Mouse (Mus musculus): Measurements from ENCODE around the gene Adh1. TPM values are rescaled to one million over a fixed set of nuclear protein-coding genes. Genes with fewer than 3 reads are reported as not detected.

Adh1 gene
- polyA plus RNA-seq, 1 experiment: 0.11 TPM

GRCm38 (mm10) chr3:138273080-138273479 is 12.3 kb downstream of the Adh1 start:
- H3K4me1 ChIP-seq: no peaks in the 10 kb centered on the region
- no peak overlapping the region for H3K4me3 ChIP-seq (replicated peaks)
- no peaks in the 10 kb centered on the region for H3K9me3 ChIP-seq
- TF ChIP-seq GATA1 (IDR thresholded peaks at IDR 0.05; ENCODE audit: borderline replicate concordance, low read length) (no peak), FLI1 (IDR thresholded peaks at IDR 0.05; ENCODE audit: low read length) (no peak)
- no peaks in the 10 kb centered on the region for H3K36me3 ChIP-seq (replicated peaks; ENCODE audit: low read length)
- no peaks in the 10 kb centered on the region for H3K27me3 ChIP-seq (replicated peaks)

- H3K4me1 ChIP-seq: no peaks in the 10 kb centered on the region
- H3K36me3 ChIP-seq (replicated peaks; ENCODE audit: low read length): no peaks in the 10 kb centered on the region
- no peaks in the 10 kb centered on the region for H3K9me3 ChIP-seq
- TF ChIP-seq FLI1 (IDR thresholded peaks at IDR 0.05; ENCODE audit: low read length) (no peak), GATA1 (IDR thresholded peaks at IDR 0.05; ENCODE audit: borderline replicate concordance, low read length) (no peak)
- H3K4me3 ChIP-seq (replicated peaks): no peak overlapping the region
- H3K27me3 ChIP-seq (replicated peaks): no peaks in the 10 kb centered on the region
Observed at GRCm38 (mm10) chr3:138275100-138275499, 14.3 kb downstream of the Adh1 start.

DNA sequence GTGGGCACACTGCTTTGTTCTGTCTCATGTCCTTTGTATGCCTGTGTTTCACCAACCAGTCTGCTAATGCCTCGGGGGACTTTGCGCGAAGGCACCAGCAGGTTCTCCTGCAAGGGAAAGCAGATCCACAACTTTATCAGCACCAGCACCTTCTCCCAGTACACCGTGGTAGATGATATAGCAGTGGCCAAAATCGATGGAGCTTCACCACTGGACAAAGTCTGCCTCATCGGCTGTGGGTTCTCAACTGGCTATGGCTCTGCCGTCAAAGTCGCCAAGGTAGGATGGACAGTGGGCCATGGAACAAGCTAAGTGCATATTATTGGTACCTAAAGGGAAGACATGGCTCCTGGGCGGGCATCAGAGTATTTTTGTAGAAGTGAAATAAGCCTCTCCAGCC is 21.8 kb downstream of the Adh1 start:
- H3K9me3 ChIP-seq: 0 out of 2 replicates have a peak, but pooled peaks cover 4% of the 10 kb centered on the region
- H3K4me3 ChIP-seq (replicated peaks): no peak overlapping the region
- TF ChIP-seq FLI1 (IDR thresholded peaks at IDR 0.05; ENCODE audit: low read length) (no peak), GATA1 (IDR thresholded peaks at IDR 0.05; ENCODE audit: borderline replicate concordance, low read length) (no peak)
- H3K36me3 ChIP-seq (replicated peaks; ENCODE audit: low read length): no peaks in the 10 kb centered on the region
- H3K4me1 ChIP-seq: no peaks in the 10 kb centered on the region
- peaks cover 3% of the 10 kb centered on the region for H3K27me3 ChIP-seq (replicated peaks)

DNA sequence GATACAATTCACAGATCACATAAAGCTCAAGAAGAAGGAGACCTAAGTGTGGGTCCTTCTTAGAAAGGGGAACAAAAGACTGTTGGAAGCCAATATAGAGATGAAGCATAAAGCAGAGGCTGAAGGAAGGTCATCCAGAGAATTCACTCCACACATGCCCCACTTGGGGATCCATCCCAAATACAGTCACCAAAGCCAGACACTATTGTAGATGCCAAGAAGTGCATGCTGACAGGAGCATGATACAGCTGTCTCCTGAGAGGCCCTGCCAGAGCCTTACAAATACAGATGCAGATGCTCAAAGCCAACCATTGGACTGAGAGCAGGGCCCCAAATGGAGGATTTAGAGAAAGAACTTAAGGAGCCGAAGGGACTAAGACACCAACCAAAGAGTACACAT is 23.0 kb downstream of the Adh1 start:
- Histone ChIP-seq H3K4me3 (replicated peaks) (no peak overlapping the region), H3K36me3 (replicated peaks; ENCODE audit: low read length) (no peaks in the 10 kb centered on the region), H3K9me3 (0 out of 2 replicates have a peak, but pooled peaks cover 4% of the 10 kb centered on the region), H3K27me3 (replicated peaks) (peaks cover 3% of the 10 kb centered on the region), H3K4me1 (no peaks in the 10 kb centered on the region)
- TF ChIP-seq GATA1 (IDR thresholded peaks at IDR 0.05; ENCODE audit: borderline replicate concordance, low read length): no peak
- no peak for TF ChIP-seq FLI1 (IDR thresholded peaks at IDR 0.05; ENCODE audit: low read length)

- TF ChIP-seq GATA1 (IDR thresholded peaks at IDR 0.05; ENCODE audit: borderline replicate concordance, low read length) (no peak), FLI1 (IDR thresholded peaks at IDR 0.05; ENCODE audit: low read length) (no peak)
- no peaks in the 10 kb centered on the region for H3K4me1 ChIP-seq
- 0 out of 2 replicates have a peak, but pooled peaks cover 4% of the 10 kb centered on the region for H3K9me3 ChIP-seq
- no peak overlapping the region for H3K4me3 ChIP-seq (replicated peaks)
- H3K36me3 ChIP-seq (replicated peaks; ENCODE audit: low read length): no peaks in the 10 kb centered on the region
- peaks cover 3% of the 10 kb centered on the region for H3K27me3 ChIP-seq (replicated peaks)
Observed at GRCm38 (mm10) chr3:138285986-138286385, 25.2 kb downstream of the Adh1 start.

GRCm38 (mm10) chr3:138287686-138288085 is 26.9 kb downstream of the Adh1 start:
- Histone ChIP-seq H3K27me3 (replicated peaks) (no peaks in the 10 kb centered on the region), H3K36me3 (replicated peaks; ENCODE audit: low read length) (no peaks in the 10 kb centered on the region), H3K4me3 (replicated peaks) (no peak overlapping the region), H3K9me3 (0 out of 2 replicates have a peak, but pooled peaks cover 4% of the 10 kb centered on the region), H3K4me1 (no peaks in the 10 kb centered on the region)
- no peak for TF ChIP-seq FLI1 (IDR thresholded peaks at IDR 0.05; ENCODE audit: low read length)

DNA sequence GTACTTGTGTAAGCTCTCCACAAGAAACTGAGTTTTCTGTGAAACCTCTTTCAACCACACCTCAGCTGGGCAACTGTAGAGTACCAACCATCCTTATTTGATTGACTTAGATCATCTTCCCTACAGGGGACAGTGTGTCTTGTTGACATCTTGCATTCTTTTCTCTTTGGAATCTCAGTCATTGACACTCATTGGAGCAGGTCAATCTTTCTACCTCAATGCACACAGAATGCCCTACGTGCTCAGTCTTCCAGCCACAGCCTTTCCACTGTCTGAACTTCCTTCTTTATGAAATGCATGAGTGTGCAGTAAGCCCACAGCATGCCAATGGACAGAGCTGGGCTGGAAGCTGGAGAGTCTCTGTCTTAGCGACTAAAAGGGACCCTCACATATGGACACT is 29.9 kb downstream of the Adh1 start:
- Histone ChIP-seq H3K9me3 (peaks cover 7% of the 10 kb centered on the region; the same call in 1 of the 2 replicates), H3K27me3 (replicated peaks) (no peaks in the 10 kb centered on the region), H3K4me1 (no peaks in the 10 kb centered on the region), H3K4me3 (replicated peaks) (no peak overlapping the region), H3K36me3 (replicated peaks; ENCODE audit: low read length) (no peaks in the 10 kb centered on the region)
- TF ChIP-seq FLI1 (IDR thresholded peaks at IDR 0.05; ENCODE audit: low read length): no peak
- TF ChIP-seq GATA1 (IDR thresholded peaks at IDR 0.05; ENCODE audit: borderline replicate concordance, low read length): no peak

GRCm38 (mm10) chr3:138291529-138292117 is 30.8 kb downstream of the Adh1 start:
- peaks cover 4% of the 10 kb centered on the region; the same call in 1 of the 2 replicates for H3K9me3 ChIP-seq
- TF ChIP-seq GATA1 (IDR thresholded peaks at IDR 0.05; ENCODE audit: borderline replicate concordance, low read length) (no peak), FLI1 (IDR thresholded peaks at IDR 0.05; ENCODE audit: low read length) (no peak)
- no peak overlapping the region for H3K4me3 ChIP-seq (replicated peaks)
- no peaks in the 10 kb centered on the region for H3K36me3 ChIP-seq (replicated peaks; ENCODE audit: low read length)
- H3K4me1 ChIP-seq: no peaks in the 10 kb centered on the region
- no peaks in the 10 kb centered on the region for H3K27me3 ChIP-seq (replicated peaks)

- H3K4me1 ChIP-seq: no peaks in the 10 kb centered on the region
- H3K9me3 ChIP-seq: peaks cover 20% of the 10 kb centered on the region
- no peaks in the 10 kb centered on the region for H3K27me3 ChIP-seq (replicated peaks)
- H3K36me3 ChIP-seq (replicated peaks; ENCODE audit: low read length): no peaks in the 10 kb centered on the region
- no peak overlapping the region for H3K4me3 ChIP-seq (replicated peaks)
- no peak for TF ChIP-seq GATA1 (IDR thresholded peaks at IDR 0.05; ENCODE audit: borderline replicate concordance, low read length)
Observed at GRCm38 (mm10) chr3:138293298-138293895, 32.6 kb downstream of the Adh1 start.

- Histone ChIP-seq H3K9me3 (peaks cover 27% of the 10 kb centered on the region), H3K4me1 (no peaks in the 10 kb centered on the region), H3K4me3 (replicated peaks) (no peak overlapping the region), H3K36me3 (replicated peaks; ENCODE audit: low read length) (no peaks in the 10 kb centered on the region), H3K27me3 (replicated peaks) (no peaks in the 10 kb centered on the region)
- TF ChIP-seq GATA1 (IDR thresholded peaks at IDR 0.05; ENCODE audit: borderline replicate concordance, low read length) (no peak), FLI1 (IDR thresholded peaks at IDR 0.05; ENCODE audit: low read length) (no peak)
Observed at GRCm38 (mm10) chr3:138300130-138300529, 39.3 kb downstream of the Adh1 start.
